Mouse (Mus musculus): ENCODE measurements around the gene Disc1.

Disc1 gene

GRCm38 (mm10) chr8:125067596-125067960 is 13.6 kb downstream of the Disc1 start:
- no peak for DNase-seq

- DNase-seq: no peak
Measured at GRCm38 (mm10) chr8:125068146-125068905, 14.3 kb downstream of the Disc1 start.

- DNase-seq: no peak
Measured at GRCm38 (mm10) chr8:125069304-125069703, 15.3 kb downstream of the Disc1 start.

DNA sequence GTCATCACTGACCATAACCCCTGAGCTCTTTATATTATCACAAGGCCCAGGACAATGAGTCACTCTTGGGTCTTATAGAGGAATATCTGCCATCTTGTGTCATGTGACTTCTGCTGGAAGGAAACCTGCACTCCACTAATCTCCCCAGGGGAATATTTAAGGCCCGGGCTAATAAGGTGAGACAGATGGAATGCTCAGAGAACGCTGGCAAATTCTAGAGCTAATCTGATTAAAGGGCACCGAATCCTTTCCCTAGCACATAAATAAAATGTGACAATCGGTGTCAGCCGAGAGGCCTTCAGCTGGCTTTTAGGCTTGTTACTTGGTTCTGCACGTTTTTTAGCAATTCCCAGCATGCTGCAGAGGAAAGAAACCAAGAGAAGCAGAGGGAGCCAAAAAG is 15.7 kb downstream of the Disc1 start:
- no peak for DNase-seq

DNA sequence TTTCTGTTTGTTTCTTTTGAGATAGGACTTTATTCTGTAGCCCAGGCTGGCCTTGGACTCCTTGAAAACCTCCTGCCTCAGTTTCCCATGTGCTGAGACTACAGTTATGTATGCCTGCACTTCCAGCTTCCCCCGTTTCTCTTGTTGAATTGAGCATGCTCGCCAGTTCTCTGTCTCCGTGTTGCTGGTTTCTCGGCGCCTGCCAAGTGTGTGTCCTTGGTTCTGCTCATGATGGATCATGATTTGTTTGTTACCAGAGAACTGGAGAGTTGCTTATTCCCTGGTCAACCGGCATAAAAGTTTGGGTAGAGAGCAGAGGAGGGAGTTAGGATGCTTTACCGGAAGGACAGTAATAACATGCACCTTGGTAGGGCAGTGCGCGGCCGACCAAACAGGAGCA is 20.1 kb downstream of the Disc1 start:
- DNase-seq: no peak

- no peak for DNase-seq
Measured at GRCm38 (mm10) chr8:125074581-125074980, 20.6 kb downstream of the Disc1 start.

DNA sequence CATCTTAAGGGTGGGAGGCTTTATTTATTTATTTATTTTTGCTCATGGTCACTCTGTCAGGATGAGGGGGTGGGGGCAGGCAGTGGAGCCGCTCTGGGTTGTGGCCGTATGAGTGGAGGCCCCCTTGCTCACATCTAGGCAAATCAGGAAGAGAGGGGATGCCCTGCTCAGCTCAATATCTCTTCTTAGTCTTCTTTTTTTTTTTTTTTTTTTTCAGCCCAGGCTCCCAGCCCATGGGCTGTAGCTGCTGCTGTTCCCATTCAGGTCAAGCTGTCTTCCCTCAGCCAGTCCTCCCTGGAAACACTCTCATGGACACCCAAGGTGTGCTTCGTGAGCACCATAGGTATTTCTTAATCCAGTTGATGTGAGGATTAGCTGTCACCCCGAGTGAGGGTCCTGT is 21.4 kb downstream of the Disc1 start:
- no peak for DNase-seq

DNA sequence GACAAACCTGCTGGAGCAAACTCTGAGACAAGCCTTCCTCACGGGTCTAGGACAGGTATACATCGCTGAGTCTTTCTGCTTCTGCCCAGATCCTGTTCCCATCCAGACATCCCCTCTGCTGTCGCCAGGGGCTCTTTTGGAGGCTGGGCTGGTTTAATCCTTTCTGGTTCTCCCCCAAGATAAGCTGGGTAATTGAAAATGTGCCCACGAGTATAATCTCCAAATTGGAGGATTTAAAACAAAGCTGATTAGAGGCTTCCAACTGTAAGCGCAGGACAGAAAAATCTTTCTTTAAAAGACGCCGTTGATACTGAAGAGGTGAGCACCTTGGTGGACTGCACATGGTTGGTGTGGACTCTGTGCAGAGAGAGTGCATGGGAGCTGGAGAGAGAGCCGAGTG is 23.3 kb downstream of the Disc1 start:
- no peak for DNase-seq

GRCm38 (mm10) chr8:125078771-125079384 is 24.9 kb downstream of the Disc1 start:
- DNase-seq: peak; percentile 99

DNA sequence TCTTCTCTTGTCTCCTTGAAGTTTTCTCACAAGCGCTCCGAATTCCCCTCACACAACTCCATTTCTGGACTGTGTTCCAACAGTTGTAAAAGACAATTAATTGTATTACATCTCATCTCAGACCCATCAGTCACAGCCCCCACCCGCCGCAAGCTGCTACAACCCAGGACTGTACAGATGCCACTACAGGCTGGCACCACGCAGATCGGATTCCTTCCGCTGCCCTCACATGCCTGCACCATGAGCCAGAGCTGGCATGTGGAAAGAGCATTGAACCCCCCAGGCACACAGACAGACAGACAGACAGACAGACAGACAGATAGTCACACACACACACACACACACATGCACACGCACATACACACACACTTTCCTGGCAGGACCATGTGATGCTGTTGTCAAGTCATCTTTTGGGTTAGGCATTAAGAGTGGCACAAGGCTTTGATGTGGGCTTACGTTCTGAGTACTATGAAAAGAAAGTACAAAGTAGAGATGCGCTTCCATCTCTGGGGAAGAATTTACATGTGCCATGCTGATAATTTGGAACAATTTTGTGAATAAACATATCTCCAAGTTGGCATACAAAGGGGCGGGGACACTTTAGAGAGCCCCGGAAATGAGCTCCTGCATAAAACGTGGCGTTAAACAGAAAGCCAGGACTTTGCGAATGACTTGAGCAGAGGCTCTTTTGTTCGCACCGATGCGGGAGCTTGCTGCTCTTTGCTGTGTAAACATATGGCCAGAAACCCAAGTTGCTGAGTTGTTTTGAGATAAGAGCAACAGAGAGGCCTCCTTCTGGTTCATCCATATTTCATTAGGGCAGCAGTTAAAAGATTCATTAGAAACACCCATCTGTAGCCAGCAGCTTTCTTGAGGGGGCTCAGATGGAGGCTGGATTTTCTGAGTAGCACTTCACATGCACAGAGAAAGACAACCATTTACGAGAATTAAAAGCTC is 26.7 kb downstream of the Disc1 start:
- no peak for DNase-seq

DNA sequence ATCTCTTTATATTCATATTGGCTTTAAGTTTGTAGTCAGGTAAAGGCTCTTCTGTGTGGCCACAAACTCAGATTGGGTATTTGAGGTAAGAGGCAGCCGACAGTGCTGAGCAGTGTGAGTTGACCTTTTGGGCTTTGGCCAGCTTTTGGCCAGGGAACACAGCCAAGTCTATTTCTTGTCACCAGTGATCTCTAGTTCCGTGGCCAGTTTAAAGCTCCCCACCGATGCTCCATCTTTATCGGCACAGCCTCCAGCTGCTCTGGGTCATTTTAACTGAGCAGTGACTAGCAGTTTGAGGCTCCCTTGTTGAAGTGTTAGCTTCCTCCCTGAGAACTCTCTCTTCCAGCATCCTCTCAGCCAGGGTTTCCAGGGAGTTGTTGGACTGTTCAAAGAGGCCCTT is 29.8 kb downstream of the Disc1 start:
- peak; percentile 81 for DNase-seq

GRCm38 (mm10) chr8:125084523-125084922 is 30.5 kb downstream of the Disc1 start:
- DNase-seq: no peak

GRCm38 (mm10) chr8:125090889-125091740 is 37.1 kb downstream of the Disc1 start:
- no peak for DNase-seq

DNA sequence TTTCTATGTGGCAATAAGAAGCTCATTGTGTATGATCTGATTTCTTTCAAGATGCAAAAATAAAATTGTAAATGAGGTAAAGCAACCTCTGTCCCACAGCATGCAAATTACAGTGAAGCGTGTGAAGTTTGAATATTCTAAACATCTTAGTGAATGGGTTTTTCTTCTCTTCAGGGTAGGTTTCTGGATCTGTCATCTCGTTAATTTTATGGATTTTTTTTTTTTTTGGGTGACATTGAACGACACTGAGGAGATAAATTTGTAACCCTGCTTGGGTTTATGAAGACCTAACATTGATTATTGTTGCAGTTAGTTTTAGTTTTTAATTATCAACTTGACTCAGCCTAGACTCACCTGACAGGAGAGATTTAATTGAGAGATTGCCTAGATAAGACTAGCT is 43.1 kb downstream of the Disc1 start:
- no peak for DNase-seq

DNA sequence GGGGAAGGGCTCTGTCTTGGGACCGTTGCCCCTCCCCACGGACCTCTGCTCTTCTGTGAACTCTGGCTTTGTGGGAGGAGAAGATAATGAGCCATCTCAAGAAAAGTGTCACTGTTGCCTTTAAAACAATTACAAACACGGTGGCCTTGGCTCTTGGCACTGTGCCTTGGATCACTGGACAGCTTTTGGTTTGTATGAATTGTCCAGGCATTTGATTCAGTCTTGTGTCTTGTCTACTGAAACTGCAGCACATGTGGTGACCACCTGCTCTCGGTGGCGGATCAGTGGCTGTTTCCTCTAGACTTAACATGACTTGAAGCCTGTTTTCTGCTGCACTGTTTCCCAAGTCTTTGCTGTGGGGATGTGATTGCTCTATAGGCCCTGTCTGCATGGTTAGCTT is 44.1 kb downstream of the Disc1 start:
- no peak for DNase-seq

GRCm38 (mm10) chr8:125102303-125102702 is 48.3 kb downstream of the Disc1 start:
- no peak for DNase-seq

- no peak for DNase-seq
Measured at GRCm38 (mm10) chr8:125113171-125113570, 59.2 kb downstream of the Disc1 start.

GRCm38 (mm10) chr8:125113831-125114230 is 59.8 kb downstream of the Disc1 start:
- no peak for DNase-seq

GRCm38 (mm10) chr8:125115321-125115720 is 61.3 kb downstream of the Disc1 start:
- no peak for DNase-seq

DNA sequence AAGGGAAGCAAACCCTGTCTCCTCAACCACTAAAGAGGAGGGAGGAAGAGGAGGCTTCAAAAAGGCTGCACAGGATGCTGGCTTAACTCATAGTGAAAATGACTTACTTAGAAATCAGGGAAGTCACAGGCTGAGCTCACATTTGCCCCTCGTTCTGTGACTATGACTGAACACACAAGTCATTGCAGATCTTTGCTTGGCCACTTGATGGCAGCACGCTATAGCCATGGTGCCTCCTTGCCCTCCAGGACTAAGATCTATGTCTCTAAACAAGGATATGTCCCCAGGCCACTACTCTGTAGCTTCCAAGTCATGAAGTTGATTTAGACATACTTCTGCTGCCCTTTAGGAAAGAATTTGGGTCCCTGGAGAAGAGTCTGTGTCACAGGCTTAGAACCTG is 62.6 kb downstream of the Disc1 start:
- peak; percentile 24 for DNase-seq

DNA sequence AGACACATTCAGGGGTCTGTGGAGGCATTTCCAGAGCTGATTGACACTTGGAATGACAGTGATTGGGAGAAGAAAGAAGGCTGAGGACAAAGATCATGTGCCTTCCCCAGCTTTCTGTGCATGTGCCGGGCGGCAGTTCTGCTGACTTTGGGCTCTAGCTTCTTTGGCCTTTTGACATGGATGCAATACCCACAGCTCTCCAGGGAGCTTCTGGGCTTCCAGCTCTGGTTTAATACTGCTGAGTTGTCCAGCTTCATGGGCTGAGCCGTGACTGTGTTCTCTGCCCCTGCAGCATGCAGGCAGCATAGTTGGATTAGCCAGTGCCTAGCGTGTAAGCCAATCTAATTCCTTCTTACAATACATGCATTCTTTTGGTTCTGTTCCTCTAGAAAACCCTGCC is 72.5 kb downstream of the Disc1 start:
- DNase-seq: no peak

DNA sequence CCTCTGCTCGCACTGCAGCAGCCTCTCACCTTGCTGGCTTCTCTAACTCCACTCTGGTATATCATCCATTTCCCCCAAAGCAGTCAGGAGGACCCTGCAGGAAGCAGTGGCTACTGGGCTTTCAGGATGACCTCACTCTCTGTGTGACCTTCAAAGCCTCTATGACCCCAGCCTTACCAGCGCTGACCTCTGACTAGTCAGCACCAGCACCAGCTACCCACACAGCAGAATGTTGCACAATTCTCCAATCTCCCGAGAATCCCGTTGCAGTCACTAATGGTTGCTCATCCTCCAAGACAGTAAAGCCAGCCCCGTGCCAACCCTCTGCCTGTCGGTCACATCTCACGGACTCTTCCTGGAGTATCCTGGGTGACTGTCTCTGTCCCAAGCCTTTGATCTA is 73.6 kb downstream of the Disc1 start:
- DNase-seq: no peak

DNA sequence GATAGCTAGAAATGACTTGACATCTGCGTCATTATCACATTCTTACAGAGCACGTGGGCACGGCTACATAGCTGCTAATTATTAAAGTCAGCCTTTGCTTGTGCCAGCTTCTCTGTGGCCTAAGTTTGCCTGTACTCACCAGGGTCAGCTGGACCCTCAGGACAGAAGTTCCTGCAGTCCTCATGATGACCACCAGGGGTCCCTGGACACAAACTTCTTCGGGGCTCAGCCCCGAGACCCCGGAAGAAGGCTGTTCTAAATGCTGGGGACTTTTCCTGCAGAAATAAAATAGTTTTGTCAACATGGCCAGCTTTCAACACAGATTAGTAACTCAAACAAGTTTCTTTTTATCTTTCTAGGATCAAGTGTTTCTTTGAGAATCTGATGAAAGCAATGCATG is 74.3 kb downstream of the Disc1 start:
- no peak for DNase-seq

Measured in cerebellum, adult 9-10 months (tissue).